Mouse (Mus musculus) WW6 (cell line): ENCODE results near the gene Srp14.

Experiments
- DNase-seq: peaks from one replicate; pipeline ENCODE4 v3.0.0-alpha.2; 2013; ENCODE audit warnings: low read depth, low spot score

Gene Srp14

DNA sequence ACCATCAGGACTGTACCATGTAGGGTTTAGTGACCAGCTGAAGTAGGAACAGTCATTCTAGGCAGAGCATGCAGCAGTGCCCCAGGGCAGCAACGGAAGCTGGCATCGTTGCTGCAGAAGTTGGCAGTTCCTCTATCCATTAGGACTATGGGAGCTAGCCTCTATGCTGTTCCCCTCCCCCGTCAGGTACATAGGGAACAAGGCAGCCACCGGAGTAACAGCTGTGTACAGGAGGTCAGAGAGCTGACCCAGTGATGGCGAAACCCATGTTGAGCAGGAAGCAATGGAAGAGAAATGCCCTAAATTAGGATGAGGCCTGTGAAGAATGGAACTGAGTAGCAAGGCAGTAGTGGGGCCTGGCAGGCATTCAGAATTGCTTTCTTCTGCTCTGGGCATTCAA is 37.3 kb downstream of the Srp14 start:
- no peak for DNase-seq

DNA sequence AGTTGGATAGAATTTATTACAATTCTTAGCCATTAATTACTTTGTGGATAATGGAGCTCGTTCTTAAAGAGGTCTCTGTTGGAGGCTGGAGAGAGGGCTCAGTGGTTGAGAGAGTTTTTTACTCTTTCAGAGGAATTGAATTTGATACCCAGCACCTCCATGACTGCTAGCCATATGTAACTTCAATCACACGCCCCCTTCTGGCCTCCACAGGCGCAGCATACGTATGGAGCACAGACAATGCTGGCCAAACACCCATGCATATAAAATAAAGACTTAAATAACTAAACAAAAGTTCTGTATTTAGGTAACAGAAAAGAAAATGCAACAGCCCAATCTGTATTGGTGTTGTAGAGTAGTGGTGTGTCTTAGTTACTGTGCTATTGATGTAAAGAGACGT is 47.9 kb downstream of the Srp14 start:
- peak; percentile 24 for DNase-seq

DNA sequence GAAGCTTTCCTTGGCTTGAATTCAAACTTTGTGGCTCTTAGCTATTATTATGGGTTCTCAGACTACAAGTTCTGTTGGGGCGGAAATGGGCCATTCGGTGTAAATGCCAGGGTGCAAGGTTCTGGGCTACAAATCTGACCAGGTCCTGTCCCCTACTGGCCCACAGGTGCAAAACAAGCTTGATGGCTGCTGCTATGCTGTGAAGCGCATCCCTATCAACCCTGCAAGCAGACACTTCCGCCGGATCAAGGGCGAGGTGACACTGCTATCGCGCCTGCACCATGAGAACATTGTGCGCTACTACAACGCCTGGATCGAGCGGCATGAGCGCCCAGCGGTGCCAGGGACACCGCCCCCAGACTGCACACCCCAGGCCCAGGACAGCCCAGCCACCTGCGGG is 48.9 kb downstream of the Srp14 start:
- DNase-seq, result peak; percentile 58

DNA sequence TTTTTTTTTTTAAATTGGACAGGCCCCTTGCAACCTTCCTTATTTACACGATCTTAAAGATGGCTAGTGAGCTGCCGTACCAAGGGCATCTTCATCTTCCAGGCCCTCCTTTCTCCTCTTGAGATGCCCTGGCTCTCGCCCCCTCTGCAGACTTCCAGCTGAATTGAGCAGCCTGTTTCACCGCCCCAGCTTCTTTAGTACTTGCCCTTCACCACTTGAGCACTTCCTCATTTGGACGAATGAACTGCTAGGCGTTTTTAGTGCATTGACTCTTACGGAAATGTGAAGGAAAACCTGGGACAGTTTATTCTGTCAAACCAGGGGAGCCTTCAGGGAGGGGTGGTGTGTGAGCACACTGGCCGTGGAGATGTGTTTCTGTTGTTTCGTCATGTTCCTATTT is 50.2 kb downstream of the Srp14 start:
- DNase-seq, result no peak

DNA sequence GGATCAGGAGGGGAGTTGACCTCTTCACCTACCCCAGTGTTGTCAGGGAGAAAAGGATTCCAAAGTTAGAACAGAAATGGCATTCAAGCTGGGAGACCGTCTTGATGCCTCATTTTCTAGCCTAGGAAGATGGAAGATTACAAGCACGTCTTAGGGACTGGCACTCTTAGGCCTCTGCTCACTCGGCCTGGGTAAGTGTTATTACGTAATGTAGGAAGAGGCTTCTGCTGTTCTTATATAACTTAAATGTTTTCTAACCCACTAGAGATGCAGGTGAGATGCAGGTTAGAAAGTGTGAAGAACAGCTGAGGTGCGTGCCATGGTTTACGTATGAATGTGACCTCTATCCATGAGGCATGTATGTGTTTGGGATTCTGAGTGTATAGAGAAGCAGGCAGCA is 51.2 kb downstream of the Srp14 start:
- no peak for DNase-seq
